Mouse (Mus musculus): ENCODE results near the gene Qtrt1. TPM values are rescaled to one million over a fixed set of nuclear protein-coding genes. Genes with fewer than 3 reads are reported as not detected.

Qtrt1 gene
- polyA plus RNA-seq, 1 experiment from 2014 or later: 51.4 TPM

DNA sequence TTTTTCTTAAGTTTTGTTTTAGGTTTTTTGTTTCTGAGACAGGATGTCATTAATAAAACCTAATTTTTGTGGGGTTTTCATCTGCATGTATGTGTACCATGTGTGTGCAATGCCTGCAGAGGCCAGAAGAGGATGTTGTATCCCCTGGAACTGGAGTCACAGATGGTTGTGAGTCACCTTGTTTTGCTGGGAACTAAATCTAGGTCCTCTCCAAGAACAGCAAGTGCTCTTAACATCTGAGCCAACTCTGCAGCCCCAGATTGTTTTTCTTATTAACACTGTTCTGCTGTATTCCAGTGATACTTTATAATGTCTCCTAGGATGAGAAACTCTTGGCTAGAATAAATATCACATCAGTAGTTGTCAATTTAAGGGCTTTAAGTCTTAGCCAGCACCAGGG lies 30.8 kb upstream of the Qtrt1 start:
- Histone ChIP-seq H3K4me1 (ENCODE audit: control insufficient read depth, insufficient read depth, low read length) (peaks cover 2% of the 10 kb centered on the region; the same call in 1 of the 2 replicates), H3K36me3 (ENCODE audit: control insufficient read depth, insufficient read depth, low read length) (peaks cover 12% of the 10 kb centered on the region), H3K9ac (ENCODE audit: low read length) (no peak overlapping the region), H3K9me3 (replicated peaks; ENCODE audit: control insufficient read depth, low read length) (no peaks in the 10 kb centered on the region), H3K27ac (ENCODE audit: low read depth, low read length) (no peak overlapping the region), H3K4me3 (ENCODE audit: low read depth, low read length) (no peak overlapping the region), H3K27me3 (replicated peaks; ENCODE audit: control insufficient read depth, insufficient read depth, low read length) (no peaks in the 10 kb centered on the region), H3K4me2 (ENCODE audit: low read length) (no peak overlapping the region)
- no peak for ATAC-seq
- DNase-seq (ENCODE audit: low spot score): no peak

DNA sequence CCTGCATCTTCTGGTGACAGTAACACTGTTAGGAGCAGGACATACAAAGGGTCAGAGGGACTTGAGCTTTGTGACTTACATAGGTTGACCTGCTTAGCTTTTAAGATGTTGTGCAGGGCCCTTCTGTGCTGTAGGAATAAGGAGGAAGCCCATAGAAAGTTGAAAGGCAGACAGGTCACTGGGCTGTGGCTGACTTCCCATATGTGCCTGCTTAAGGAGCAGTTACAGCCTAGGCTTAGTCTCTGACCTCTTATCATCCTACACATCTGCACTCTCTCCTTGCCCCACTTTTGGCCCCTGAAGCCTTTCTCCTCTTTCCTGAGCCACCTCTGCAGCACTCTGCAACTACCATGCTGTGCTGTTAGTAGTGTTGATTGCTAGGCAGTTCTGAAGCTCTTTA lies 27.7 kb upstream of the Qtrt1 start:
- Histone ChIP-seq H3K36me3 (ENCODE audit: control insufficient read depth, insufficient read depth, low read length) (peaks cover 26% of the 10 kb centered on the region), H3K27ac (ENCODE audit: low read depth, low read length) (no peak overlapping the region), H3K4me3 (ENCODE audit: low read depth, low read length) (no peak overlapping the region), H3K27me3 (replicated peaks; ENCODE audit: control insufficient read depth, insufficient read depth, low read length) (no peaks in the 10 kb centered on the region), H3K9ac (ENCODE audit: low read length) (no peak overlapping the region), H3K4me1 (ENCODE audit: control insufficient read depth, insufficient read depth, low read length) (peaks cover 2% of the 10 kb centered on the region; the same call in 1 of the 2 replicates), H3K4me2 (ENCODE audit: low read length) (no peak overlapping the region), H3K9me3 (replicated peaks; ENCODE audit: control insufficient read depth, low read length) (no peaks in the 10 kb centered on the region)
- DNase-seq (ENCODE audit: low spot score): no peak
- no peak for ATAC-seq

DNA sequence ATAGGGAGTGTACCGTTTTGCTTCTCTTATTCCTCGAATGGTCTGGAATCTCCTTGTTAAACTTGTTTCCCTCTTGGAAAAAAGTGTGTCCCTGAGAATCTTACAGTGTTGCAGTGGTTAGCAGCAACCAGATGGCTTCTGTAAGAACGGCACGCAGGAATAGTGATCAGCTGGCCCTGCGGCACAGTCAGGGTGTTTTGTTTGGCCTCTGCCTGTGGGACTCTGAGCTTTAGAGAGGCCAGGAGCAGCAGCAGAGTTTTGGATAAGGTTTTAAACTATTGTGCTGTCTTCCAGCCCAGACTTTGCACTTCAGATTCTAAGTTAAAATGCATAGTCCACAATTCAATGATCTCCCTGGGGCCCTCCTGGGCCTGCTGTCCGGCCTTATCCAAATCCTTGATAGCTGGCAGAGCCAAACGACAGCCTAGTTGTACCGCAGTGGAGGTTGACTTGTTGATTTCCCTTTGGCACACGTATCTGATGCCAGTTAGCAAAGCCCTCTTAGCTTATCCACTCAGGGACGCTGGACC lies 18.9 kb upstream of the Qtrt1 start:
- no peak overlapping the region for H3K27ac ChIP-seq (ENCODE audit: low read depth, low read length)
- H3K4me3 ChIP-seq (ENCODE audit: low read depth, low read length): no peak overlapping the region
- ATAC-seq (no peak), DNase-seq (ENCODE audit: low spot score) (no peak)
- no peaks in the 10 kb centered on the region for H3K4me1 ChIP-seq (ENCODE audit: control insufficient read depth, insufficient read depth, low read length)
- WGBS: 93% methylated on average over 10 of the region's 10 CpGs
- no peak overlapping the region for H3K4me2 ChIP-seq (ENCODE audit: low read length)
- H3K27me3 ChIP-seq (replicated peaks; ENCODE audit: control insufficient read depth, insufficient read depth, low read length): no peaks in the 10 kb centered on the region
- peaks cover 100% of the 10 kb centered on the region for H3K36me3 ChIP-seq (ENCODE audit: control insufficient read depth, insufficient read depth, low read length)
- H3K9ac ChIP-seq (ENCODE audit: low read length): no peak overlapping the region
- H3K9me3 ChIP-seq (replicated peaks; ENCODE audit: control insufficient read depth, low read length): no peaks in the 10 kb centered on the region

DNA sequence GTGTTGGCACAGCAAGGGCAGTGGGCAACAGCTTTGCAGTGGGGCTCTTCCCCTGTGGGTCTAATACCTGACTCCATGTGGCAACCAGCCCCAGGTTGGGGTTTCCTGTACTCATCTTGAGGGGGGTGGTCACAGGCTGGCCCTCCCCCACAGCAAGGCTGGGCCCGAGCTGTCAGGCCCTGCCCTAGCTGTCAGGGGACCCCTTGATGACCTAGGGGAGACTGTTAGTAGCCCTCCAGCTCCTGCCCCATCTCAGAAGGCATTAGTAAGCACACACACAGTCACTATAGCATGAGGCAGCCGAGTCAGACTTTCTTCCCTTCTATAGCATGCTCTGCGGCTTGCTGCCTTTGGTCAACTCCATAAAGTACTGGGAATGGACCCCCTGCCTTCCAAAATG lies 15.9 kb upstream of the Qtrt1 start:
- H3K36me3 ChIP-seq (ENCODE audit: control insufficient read depth, insufficient read depth, low read length): peaks cover 100% of the 10 kb centered on the region
- H3K4me1 ChIP-seq (ENCODE audit: control insufficient read depth, insufficient read depth, low read length): no peaks in the 10 kb centered on the region
- DNase-seq (ENCODE audit: low spot score) (no peak), ATAC-seq (no peak)
- no peak overlapping the region for H3K27ac ChIP-seq (ENCODE audit: low read depth, low read length)
- no peak overlapping the region for H3K4me3 ChIP-seq (ENCODE audit: low read depth, low read length)
- H3K9me3 ChIP-seq (replicated peaks; ENCODE audit: control insufficient read depth, low read length): no peaks in the 10 kb centered on the region
- no peak overlapping the region for H3K4me2 ChIP-seq (ENCODE audit: low read length)
- WGBS: 87% methylated on average over 3 of the region's 3 CpGs
- no peak overlapping the region for H3K9ac ChIP-seq (ENCODE audit: low read length)
- H3K27me3 ChIP-seq (replicated peaks; ENCODE audit: control insufficient read depth, insufficient read depth, low read length): no peaks in the 10 kb centered on the region

DNA sequence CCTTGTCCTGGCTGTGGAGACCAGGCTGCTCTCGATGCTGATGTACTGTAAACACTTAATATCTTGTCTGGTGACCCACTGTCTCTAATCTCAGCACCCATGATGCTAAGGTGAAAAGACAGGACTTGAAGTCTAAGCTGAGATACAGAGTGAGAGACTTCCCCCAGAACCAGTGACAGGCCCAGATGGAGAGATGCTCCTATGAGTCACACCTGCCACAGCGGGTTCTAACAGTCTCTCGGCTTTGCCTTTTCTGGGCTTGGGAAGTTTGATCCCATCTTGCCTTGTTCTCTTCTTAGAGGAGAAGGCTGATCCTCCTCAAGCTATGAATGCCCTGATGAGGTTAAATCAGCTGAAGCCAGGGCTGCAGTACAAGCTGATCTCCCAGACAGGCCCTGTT lies 14.5 kb upstream of the Qtrt1 start:
- H3K4me3 ChIP-seq (ENCODE audit: low read depth, low read length): no peak overlapping the region
- no peak overlapping the region for H3K4me2 ChIP-seq (ENCODE audit: low read length)
- peaks cover 100% of the 10 kb centered on the region for H3K36me3 ChIP-seq (ENCODE audit: control insufficient read depth, insufficient read depth, low read length)
- ATAC-seq (no peak), DNase-seq (ENCODE audit: low spot score) (no peak)
- H3K9me3 ChIP-seq (replicated peaks; ENCODE audit: control insufficient read depth, low read length): no peaks in the 10 kb centered on the region
- H3K9ac ChIP-seq (ENCODE audit: low read length): no peak overlapping the region
- WGBS: 94% methylated on average over 3 of the region's 3 CpGs
- H3K4me1 ChIP-seq (ENCODE audit: control insufficient read depth, insufficient read depth, low read length): no peaks in the 10 kb centered on the region
- no peak overlapping the region for H3K27ac ChIP-seq (ENCODE audit: low read depth, low read length)
- no peaks in the 10 kb centered on the region for H3K27me3 ChIP-seq (replicated peaks; ENCODE audit: control insufficient read depth, insufficient read depth, low read length)

DNA sequence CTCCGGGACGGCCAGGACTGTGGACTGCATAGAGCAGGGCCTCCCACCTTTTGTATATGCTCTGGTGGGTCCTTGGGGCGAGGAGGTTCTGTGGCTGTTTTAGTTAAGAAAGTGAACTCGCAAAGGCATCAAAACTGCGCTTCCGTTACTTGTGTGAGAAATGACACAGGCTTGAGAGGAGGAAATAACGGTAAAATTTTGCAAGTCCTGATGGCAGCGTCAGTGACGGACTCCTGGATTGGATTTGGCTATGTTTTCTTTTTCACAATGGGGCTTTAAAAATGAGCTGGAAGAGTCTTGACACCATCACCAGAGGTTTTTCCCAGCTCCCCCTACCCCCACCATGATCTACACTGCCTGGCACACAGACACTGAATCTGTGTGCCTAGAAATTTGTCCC lies 10.6 kb upstream of the Qtrt1 start:
- H3K36me3 ChIP-seq (ENCODE audit: control insufficient read depth, insufficient read depth, low read length): peaks cover 100% of the 10 kb centered on the region
- H3K9me3 ChIP-seq (replicated peaks; ENCODE audit: control insufficient read depth, low read length): no peaks in the 10 kb centered on the region
- H3K4me3 ChIP-seq (ENCODE audit: low read depth, low read length): no peak overlapping the region
- WGBS: 94% methylated on average over 9 of the region's 9 CpGs
- no peak overlapping the region for H3K4me2 ChIP-seq (ENCODE audit: low read length)
- DNase-seq (ENCODE audit: low spot score): no peak
- no peaks in the 10 kb centered on the region for H3K4me1 ChIP-seq (ENCODE audit: control insufficient read depth, insufficient read depth, low read length)
- no peak for ATAC-seq
- no peak overlapping the region for H3K9ac ChIP-seq (ENCODE audit: low read length)
- no peak overlapping the region for H3K27ac ChIP-seq (ENCODE audit: low read depth, low read length)
- no peaks in the 10 kb centered on the region for H3K27me3 ChIP-seq (replicated peaks; ENCODE audit: control insufficient read depth, insufficient read depth, low read length)

DNA sequence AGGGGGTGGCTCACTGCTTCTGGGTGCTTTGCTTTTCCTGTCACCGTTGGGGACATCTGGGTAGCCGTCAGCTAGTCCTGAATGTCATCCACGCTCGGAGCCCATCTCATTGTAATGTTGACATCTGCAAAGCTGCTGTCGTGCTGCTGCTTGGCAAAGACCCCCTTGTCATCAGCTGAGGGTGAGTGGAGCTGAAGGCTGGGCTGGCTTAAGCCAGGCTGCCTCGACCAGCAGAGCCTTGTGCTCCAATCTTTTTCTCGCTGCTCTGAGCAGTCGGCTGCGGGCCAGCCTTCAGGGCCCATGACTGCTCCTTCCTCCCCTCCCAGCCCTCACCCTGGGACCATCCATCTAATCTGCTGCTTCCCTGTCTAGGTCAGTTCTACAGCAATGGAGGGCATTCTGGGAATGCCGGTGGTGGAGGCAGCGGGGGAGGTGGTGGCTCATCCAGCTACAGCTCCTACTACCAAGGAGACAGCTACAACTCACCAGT lies 8.8 kb upstream of the Qtrt1 start:
- DNase-seq (ENCODE audit: low spot score) (no peak), ATAC-seq (no peak)
- no peak overlapping the region for H3K4me3 ChIP-seq (ENCODE audit: low read depth, low read length)

DNA sequence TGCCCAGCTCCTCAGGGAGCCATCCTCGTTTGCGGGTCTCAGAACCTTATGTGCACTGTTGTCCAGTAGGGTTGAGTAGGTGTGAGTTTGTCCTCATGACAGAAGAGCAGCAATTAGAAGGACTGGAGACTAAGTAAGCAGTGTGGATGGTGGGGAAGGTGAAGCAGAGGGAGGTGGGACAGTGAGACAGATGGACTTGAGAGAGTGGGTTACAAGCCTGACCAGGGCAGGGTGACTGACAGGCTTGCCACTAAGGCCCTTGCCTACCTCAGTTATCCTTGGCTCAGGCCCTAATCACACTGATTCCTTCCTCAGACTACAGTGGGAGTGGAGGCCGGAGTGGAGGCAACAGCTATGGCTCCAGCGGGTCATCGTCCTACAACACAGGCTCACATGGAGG lies 7.9 kb upstream of the Qtrt1 start:
- H3K9me3 ChIP-seq (replicated peaks; ENCODE audit: control insufficient read depth, low read length): no peaks in the 10 kb centered on the region
- no peak for DNase-seq (ENCODE audit: low spot score)
- H3K27ac ChIP-seq (ENCODE audit: low read depth, low read length): no peak overlapping the region
- 94% methylated on average over 5 of the region's 5 CpGs for WGBS
- peaks cover 90% of the 10 kb centered on the region for H3K36me3 ChIP-seq (ENCODE audit: control insufficient read depth, insufficient read depth, low read length)
- ATAC-seq: no peak
- no peaks in the 10 kb centered on the region for H3K4me1 ChIP-seq (ENCODE audit: control insufficient read depth, insufficient read depth, low read length)
- no peak overlapping the region for H3K4me2 ChIP-seq (ENCODE audit: low read length)
- no peaks in the 10 kb centered on the region for H3K27me3 ChIP-seq (replicated peaks; ENCODE audit: control insufficient read depth, insufficient read depth, low read length)
- no peak overlapping the region for H3K4me3 ChIP-seq (ENCODE audit: low read depth, low read length)
- no peak overlapping the region for H3K9ac ChIP-seq (ENCODE audit: low read length)

More for the DNA sequence above, 8.8 kb upstream of the Qtrt1 start:
- WGBS: 84% methylated on average over 11 of the region's 11 CpGs
- no peak overlapping the region for H3K9ac ChIP-seq (ENCODE audit: low read length)
- H3K27ac ChIP-seq (ENCODE audit: low read depth, low read length): no peak overlapping the region
- peaks cover 98% of the 10 kb centered on the region for H3K36me3 ChIP-seq (ENCODE audit: control insufficient read depth, insufficient read depth, low read length)
- no peaks in the 10 kb centered on the region for H3K27me3 ChIP-seq (replicated peaks; ENCODE audit: control insufficient read depth, insufficient read depth, low read length)
- H3K4me2 ChIP-seq (ENCODE audit: low read length): no peak overlapping the region
- no peaks in the 10 kb centered on the region for H3K4me1 ChIP-seq (ENCODE audit: control insufficient read depth, insufficient read depth, low read length)
- no peaks in the 10 kb centered on the region for H3K9me3 ChIP-seq (replicated peaks; ENCODE audit: control insufficient read depth, low read length)

DNA sequence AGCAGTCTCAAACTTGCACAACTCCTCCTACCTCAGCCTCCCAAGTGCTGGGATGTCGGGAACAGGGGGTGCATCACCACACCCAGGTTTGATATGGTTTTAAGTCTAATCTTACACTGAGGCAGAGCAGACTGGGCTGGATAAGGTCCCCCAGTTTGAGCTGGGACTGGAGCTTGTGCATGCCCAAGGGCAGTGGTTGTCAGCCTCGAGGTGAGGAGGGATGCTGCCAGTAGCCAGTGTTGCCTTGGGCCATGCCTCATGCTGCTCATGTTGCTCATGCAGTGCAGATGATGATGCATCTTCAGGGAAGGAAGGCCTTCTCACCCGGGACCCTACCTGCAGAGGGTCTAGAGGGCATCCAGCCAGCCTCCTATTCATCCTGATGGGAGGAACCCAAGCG lies 6.1 kb upstream of the Qtrt1 start:
- H3K27me3 ChIP-seq (replicated peaks; ENCODE audit: control insufficient read depth, insufficient read depth, low read length): no peaks in the 10 kb centered on the region
- no peak overlapping the region for H3K27ac ChIP-seq (ENCODE audit: low read depth, low read length)
- WGBS: 80% methylated on average over 4 of the region's 4 CpGs
- no peak overlapping the region for H3K9ac ChIP-seq (ENCODE audit: low read length)
- no peak overlapping the region for H3K4me3 ChIP-seq (ENCODE audit: low read depth, low read length)
- H3K36me3 ChIP-seq (ENCODE audit: control insufficient read depth, insufficient read depth, low read length): peaks cover 72% of the 10 kb centered on the region
- H3K4me1 ChIP-seq (ENCODE audit: control insufficient read depth, insufficient read depth, low read length): no peaks in the 10 kb centered on the region
- no peak overlapping the region for H3K4me2 ChIP-seq (ENCODE audit: low read length)
- DNase-seq (ENCODE audit: low spot score): no peak
- ATAC-seq: no peak
- H3K9me3 ChIP-seq (replicated peaks; ENCODE audit: control insufficient read depth, low read length): no peaks in the 10 kb centered on the region

Measured in forebrain, embryonic 14.5 days (tissue).